Mouse (Mus musculus) ES-CJ7 (cell line): ENCODE measurements around the gene Malsu1.

ENCODE experiments used
- DNase-seq: peaks from one replicate; pipeline ENCODE4 v3.0.0; 2011; ENCODE audit warnings: low read depth, low spot score

The Malsu1 gene

DNA sequence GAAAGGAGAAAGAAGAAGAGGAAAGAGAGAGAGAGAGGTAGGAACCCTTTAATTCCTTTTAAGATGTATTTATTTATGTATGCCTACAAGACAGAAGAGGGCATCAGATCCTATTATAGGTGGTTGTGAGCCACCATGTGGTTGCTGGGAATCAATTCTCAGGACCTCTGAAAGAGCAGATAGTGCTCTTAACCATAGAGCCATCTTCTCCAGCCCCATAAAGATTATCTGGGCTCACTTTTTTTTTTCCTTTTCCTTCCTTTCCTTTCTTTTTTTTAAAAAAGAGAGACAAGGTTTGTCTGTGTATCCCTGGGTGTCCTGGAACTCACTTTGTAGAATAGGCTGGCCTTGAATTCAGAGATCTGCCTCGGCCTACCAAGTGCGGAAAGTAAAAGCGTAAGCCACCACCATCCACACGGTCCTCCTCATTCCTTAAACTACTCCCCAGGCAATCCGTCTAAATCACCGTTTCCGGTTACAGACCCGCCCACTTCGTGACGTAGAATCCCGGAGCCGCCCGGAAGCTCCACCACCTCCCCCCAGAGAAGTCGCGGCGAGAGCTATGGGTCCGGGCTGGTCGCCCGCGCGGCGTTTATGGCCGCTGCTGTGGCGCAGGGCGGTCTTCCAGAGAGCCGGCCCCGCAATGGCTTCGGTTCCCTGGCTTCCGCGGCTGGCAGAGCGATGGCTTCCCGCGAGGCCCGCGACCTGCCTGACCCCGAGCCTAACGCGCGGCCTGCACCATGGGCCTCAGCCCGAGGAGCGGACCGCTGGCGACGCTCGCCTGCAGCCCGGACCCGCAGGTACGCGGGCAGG is at the start of gene Malsu1:
Gene Malsu1, plus strand, starts transcription at position 492 of the 813 bp plus-strand sequence.
- peak; percentile 95 for DNase-seq

DNA sequence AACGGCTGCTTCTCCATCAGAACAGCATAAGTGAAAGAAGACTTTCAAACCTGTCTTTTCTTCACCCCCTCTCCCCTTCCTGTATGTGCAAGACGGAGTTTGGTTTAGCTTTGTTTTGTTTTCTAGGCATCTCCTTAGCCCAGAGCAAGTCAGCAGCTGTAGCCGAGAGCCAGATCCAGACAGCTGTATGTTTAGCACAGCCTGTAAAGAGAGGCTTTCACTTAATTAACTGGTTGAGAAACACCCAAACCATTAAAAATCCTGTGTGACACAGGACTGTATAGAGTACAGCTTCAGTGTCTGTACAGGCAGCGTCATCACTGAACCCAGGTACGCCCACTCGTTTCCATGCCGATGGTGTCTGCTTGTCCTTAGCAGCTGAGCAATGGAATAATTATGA is 48.3 kb upstream of the Malsu1 start:
- DNase-seq, result no peak

DNA sequence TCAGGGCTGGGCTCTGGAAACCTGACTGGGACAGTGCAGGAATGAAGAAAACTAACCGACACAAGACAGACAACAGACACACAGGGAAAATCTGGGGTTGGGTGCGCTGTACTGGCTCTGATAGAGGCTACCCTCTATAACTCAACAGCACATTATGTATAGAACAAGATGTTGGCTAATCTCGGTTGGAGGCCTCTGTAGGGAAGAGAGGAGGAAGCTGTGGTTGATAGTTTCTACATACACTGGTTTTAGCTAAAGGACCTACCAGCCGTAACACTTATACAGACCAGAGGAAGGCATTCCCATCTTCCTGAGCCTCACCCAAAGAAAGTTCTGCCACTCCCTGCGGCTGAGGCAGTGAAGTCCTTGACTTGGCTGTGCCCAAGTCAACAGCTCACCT is 47.1 kb upstream of the Malsu1 start:
- no peak for DNase-seq

DNA sequence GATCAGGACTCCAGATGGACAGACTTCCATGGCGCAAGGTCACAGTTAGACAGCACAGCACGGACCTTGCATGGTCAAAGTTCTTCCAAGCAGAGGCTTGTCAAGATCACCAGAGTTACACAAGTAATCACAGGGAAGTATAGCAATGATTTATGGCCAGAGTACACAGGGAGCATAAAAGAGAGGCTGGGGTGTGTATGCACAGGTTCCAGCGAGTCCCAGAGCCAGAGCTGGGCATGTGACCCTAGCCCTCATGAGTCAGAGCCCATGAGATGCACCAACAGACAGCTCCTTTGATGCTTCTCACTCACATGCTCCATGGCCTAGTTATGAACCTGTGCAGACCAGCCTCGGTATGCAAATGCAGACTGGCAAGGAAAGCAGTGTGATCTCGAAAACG is 45.6 kb upstream of the Malsu1 start:
- no peak for DNase-seq

DNA sequence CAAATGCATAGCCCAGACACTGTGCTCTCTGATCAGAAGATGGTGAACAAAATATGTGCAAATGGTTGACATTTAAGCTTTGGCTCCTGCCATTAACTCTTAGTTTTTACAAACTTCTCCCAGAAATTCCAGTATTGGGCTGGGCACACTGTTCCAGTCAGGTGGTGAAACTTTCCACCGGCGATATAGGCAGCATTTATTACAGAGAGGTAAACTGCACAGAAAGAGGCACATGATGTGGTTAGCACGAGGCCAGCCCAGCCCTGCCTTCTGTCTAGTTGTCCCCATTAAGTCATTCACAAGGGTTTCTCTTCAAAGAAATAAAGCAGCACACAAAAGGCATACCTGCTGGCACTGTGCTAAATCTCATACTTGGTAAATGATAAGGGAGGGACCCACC is 44.9 kb upstream of the Malsu1 start:
- DNase-seq, result no peak

DNA sequence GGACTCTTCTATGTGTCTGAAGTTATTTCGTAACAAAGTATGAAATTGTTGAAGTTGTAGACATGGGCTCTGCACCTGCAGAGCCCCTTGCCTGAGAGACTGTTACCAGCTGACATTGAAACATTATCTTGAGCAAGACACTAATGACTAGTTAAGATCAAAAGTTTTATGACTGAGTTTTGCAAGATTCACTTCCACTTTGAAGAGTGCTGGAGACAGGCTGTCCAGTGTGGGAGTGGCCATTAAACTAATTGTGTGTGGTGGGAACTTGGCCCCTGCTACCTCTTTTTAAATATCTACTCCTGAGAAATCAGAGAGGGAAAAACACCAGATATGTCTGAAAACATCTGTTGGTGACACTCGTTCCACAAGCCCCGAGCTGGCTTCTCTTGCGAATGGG is 42.4 kb upstream of the Malsu1 start:
- DNase-seq, result no peak

DNA sequence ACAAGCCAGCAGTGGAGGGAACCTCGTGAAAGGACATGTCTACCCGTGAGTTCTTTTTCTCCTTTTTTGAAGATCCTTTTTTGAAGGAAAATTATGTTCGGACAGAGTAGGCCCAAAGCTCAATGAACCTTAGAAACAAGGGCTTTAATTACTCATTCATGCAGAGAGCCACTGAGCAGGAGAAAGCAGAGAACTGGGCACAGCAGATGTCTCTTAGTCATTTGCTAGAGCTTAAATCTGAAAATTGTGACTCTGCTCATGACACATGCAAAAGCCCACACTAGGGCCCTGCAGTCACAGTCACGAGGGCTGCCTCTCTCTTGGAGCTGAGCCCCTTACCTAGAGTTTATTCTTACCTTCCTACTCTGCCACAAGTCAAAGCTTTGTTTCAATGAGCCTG is 40.8 kb upstream of the Malsu1 start:
- DNase-seq, result no peak

DNA sequence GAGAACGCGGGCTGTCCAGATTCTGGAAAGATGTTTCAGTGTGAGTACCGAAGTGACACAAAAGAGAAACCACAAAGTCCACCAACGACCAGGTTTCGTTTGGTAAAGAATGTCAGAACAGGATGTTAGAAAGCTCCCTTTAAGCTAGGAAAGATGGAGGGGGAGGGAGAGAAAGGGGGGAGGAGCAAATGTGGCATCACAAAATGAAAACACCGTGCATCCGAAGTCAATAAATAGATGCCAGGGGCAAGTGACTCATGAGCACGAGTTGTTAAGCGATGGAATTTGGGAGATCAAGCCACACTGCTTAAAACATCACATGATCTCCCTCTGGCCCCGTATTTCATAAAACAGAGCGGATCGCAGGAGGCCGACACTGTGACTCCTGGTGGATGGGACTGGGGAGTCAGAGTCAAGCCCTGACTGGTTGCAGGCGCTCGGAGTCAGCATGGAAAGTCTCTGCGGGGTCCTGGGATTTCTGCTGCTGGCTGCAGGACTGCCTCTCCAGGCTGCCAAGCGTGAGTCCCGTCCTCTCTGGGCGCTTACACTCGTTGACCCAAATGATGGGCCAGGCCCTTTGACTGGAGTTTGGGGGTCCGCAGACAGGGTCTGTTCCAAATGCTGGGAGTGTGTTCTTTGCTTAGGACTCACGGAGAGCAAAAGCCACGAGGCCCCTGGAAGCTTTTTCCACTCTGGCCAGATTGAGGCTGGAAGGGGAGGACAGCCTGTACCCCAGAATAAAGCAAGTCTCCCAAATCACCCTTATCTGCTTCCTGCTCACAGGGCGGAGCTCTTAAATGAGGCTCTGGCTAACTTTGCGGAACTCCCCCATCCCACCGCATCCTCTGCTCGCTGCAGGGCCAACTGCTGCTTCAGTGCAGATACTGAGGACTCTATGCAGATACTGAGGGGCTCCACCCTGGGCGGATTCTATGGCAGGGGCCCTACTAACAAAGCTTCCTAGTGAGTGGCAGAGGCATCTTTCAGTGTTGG is 37.0 kb upstream of the Malsu1 start, which contains the start of gene Gpnmb:
Gene Gpnmb, plus strand, starts transcription at position 272 of the 993 bp plus-strand sequence.
- DNase-seq, result peak; percentile 45

DNA sequence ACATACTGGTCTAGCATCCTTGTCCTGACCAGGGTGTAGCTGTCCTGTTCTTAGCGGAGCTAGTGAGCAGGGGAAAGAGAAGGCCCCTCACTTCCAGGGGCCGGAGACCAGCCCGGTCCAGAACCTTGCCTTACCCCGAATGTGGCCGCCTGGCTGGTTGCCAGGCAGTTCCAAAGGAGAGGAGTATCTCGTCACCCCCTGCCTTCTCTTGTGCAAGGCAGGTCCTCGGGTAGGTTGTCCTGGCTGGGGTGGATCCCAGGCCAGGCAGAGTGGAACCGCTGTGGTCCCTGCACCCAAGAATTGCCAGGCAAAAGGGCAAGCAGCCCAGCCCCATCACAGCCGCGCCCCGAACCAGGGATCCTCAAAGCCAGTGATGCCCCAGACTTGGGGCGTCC is 36.3 kb upstream of the Malsu1 start:
- DNase-seq, result no peak

DNA sequence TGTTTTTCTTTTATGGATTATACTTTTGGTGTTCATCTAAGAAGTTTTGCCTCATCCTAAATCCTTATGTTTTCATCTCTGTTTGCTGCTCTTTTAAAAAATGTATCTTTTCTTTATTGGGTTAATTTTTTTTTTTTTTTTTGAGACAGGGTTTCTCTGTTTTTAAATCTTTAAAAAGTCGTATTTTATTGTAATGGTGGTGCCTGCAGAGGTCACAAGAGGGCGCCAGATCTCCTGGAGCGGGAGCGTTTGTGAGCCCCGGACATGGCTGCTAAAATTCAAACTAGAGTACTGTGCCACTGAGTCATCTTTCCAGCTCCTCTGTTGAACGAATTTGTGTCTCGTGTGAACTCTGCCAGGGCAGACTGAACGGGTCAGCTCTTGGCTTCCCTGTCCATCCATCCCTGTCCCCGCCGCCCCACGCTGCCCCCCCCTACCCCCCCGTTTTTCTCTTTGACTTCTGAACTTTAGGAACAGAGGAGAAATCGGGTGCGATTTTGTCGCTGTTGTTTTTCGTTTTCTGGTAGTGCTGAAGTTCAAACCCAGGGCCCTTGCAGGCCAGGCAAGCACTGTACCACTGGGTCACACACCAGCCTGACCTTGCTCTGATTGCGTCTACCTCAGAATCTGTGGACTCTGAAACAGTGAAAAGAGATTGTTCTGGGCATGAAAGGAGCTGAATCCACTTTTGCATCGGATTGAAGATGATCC is 34.0 kb upstream of the Malsu1 start:
- DNase-seq, result peak; percentile 70

DNA sequence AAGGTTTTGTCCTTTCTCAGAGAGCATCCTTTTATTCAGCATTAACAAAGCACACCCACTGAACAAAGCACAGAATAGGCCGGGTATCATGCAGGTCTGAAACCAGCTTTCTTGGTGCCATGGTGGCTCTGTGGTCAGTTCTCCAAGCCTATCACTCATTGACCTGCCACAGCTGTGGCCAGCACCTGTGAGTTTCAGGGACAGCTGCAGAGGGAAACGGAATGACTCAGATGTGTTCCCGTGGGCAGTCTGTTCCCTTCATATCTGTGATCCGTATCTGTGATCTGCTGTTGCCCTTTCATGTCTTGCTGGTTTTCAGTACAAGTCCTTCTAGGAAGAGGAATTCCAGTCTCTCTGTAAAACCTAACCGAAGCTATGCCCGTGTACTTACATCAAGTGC is 27.1 kb upstream of the Malsu1 start:
- no peak for DNase-seq

DNA sequence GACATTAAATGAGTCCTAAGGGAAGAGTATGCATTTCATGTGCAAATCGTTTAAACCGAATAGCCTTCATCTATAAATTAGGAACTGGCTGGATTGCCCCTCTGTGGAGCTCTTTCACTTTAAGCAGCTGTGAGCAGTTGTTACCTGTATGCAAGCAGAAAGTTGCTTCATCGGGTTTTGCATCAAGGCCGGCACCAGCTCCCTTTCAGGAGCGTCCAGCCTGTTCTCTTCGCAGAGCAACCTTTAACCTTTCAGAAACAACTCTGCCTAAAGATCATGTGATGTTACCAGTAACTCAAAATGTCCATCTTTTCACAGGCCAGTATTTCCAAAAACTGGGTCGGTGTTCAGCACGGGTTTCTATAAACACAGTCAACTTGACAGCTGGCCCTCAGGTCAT is 26.6 kb upstream of the Malsu1 start:
- DNase-seq, result no peak

DNA sequence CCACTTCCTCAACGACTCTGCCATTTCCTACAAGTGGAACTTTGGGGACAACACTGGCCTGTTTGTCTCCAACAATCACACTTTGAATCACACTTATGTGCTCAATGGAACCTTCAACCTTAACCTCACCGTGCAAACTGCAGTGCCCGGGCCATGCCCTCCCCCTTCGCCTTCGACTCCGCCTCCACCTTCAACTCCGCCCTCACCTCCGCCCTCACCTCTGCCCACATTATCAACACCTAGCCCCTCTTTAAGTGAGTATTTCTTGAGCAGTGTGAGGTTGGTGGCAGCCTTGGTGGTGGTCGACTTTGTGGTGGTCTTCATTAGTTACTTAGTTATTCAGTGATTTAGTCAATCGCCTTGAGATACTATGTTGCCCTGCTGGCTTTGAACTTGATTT is 25.7 kb upstream of the Malsu1 start:
- DNase-seq, result no peak

DNA sequence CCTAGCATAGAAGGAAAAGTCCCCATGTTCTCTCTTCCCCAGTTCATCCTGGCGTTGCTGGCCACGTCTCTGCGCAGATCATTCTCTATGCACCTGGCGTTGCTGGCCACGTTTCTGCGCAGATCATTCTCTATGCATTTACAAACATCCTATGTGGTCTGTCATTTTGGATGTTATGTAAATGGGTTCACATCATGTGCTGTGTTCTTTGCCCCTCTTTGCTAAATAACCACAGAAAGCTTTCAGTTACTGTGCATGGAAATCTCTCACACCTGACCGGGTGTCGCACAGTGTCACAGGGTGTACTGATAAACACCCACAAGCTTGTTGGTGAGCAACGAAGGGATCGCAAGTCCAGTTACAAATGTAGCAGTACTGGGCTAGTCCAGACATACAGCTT is 25.2 kb upstream of the Malsu1 start:
- DNase-seq, result no peak

DNA sequence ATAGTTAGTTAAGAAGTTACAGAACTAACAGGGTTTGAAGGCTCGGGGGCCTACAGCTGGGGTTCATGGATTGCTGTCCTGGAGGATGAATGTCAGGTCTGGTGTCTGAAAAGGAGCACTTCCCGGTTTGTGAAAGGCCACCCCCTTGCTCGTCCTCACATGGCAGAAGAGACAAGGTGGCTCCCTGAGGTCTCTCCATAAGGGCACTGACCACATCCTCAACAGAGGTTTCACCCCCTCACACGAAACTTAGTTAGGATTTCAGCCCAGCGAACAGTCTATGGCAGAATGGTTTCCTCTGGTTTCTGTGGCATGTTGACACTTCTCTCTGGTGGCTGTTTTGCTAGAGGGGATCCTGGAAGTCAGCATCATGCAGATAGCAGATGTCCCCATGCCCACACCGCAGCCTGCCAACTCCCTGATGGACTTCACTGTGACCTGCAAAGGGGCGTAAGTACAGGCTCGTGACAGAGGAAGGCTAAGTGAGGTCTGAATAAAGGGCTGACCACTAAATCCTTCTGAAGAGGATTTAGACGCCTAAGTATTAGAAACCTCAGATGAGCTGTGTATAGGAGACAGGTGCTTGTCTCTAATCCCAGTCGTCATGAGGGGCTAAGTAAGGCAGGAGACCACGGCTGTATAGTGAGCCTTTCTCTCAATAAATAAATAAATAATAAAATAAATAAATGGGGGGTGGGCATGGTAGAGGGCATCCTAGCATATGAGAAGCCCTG is 22.8 kb upstream of the Malsu1 start:
- DNase-seq, result no peak

DNA sequence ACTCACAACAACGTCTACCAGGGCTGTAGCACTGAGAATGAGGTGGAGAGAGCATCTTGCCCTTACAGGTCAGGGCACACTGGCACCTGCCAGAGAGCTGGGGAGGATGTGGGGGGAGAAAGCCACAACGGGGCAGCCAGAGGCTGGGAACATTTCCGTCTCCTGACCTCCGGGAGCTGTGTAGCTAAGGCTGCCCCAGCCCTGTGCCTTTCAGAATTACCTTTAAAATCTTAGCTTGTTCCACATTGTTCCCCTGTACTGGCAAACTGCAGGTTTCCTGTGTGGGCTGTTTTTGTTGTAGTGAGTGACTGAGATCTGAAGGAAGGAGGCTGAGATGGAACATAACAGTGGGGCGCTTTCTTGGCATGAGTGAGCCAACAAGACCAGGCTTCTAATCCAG is 21.4 kb upstream of the Malsu1 start:
- DNase-seq, result no peak

DNA sequence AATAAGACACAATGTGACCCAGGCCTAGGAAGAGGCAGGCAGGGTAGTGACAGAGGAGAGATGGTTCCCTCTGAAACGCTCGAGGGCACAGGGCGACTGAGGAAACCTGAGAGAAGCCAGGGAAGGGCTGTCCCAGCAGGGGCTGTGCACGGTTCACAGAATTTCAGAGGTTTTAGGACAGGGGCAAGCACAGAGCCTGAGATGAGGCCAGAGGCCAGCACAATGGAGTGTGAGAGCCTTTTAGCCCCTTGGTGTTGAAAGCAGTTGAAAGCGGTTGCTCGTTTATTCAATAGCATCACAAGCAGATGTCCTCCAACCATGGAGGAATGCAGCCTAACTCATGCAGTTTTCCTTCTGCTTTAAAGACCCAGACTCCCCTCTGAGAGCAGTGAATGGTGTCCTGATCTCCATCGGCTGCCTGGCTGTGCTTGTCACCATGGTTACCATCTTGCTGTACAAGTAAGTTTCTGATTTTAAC is 18.3 kb upstream of the Malsu1 start:
- peak; percentile 61 for DNase-seq

DNA sequence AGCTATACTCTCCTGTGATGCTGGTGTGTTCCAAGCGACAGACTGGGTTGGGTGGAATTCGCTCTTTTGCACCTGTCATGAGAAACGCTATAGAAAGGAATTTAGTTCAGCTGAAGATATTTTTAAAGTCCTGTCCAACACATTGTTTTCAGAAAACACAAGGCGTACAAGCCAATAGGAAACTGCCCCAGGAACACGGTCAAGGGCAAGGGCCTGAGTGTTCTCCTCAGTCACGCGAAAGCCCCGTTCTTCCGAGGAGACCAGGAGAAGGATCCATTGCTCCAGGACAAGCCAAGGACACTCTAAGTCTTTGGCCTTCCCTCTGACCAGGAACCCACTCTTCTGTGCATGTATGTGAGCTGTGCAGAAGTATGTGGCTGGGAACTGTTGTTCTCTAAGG is 17.6 kb upstream of the Malsu1 start:
- no peak for DNase-seq

DNA sequence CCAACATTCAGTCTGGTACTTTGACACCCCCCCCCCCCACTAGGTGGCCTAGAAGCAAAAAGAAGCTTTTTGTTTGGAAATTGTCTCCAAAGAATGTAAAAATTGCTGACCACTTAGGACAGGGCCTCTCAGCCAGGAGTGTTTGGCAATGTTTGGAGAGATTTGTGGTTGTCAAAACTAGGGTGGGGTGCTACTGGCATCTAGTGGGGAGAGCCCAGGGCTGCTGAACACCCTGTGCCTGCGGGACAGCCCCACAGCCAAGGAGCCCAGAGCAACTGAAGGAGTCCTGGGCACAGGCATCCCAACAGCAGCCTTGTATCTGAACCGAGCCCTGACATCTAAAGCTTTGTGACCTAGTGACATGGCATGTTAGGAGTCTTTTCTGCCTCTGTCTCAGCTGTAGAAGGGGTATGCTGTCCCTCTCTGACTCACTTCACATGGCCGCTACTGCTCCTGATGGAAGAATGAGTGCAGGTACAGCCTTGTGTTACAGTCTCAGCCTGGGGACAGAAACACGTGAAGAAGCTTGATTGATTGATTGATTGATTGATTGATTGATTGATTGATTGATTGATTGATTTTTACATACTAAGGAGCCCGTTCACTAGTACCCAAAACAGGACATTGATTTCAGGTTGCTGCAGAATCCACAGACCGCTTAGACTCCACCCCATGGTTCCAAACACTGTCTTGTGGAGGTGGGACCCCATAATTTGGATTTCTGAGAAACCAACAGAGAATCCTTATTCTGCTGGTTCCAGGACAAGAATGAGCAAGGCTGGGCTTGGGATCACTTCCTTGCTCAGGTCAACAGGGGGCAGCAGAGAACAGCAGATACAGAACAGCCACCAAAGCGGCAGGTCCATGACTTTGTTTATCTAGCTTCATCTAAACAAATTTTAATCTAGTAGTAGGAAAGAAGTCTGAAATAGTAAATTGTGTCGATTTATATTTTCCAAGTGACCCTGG is 16.3 kb upstream of the Malsu1 start:
- DNase-seq, result peak; percentile 72

DNA sequence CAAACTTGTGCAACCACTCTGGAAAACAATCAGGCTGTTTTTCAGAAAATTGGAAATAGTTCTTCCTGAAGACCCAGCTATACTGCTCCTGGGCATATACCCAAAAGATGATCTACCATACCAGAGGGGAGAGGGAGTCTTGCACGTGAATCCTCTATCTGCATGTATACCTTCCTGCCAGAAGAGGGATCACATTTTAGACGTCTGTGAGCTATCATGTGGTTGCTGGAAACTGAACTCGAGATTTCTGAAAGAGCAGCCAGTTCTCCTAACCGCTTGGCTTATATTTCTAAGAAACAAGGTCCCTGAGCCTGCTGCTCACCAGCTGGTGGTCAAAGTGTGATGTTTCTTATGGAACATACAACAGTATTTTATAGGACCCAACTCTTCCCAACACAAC is 5.2 kb upstream of the Malsu1 start:
- DNase-seq, result peak; percentile 73
